Mouse (Mus musculus) c-Kit-negative CD71-positive TER-119-positive erythroid progenitor cells, embryonic 14.5 days (primary cell): ENCODE data around the gene Mafg.
"Not testable (repeated sequence)": the region's sequence is repeated elsewhere in the genome, so short reads cannot be mapped to it uniquely, and the experiment has no call there.

Experiments used
- DNase-seq: peaks from one replicate; pipeline ENCODE4 v3.0.0-alpha.2; 2013; ENCODE audit warnings: low read depth, low spot score

The Mafg gene

DNA sequence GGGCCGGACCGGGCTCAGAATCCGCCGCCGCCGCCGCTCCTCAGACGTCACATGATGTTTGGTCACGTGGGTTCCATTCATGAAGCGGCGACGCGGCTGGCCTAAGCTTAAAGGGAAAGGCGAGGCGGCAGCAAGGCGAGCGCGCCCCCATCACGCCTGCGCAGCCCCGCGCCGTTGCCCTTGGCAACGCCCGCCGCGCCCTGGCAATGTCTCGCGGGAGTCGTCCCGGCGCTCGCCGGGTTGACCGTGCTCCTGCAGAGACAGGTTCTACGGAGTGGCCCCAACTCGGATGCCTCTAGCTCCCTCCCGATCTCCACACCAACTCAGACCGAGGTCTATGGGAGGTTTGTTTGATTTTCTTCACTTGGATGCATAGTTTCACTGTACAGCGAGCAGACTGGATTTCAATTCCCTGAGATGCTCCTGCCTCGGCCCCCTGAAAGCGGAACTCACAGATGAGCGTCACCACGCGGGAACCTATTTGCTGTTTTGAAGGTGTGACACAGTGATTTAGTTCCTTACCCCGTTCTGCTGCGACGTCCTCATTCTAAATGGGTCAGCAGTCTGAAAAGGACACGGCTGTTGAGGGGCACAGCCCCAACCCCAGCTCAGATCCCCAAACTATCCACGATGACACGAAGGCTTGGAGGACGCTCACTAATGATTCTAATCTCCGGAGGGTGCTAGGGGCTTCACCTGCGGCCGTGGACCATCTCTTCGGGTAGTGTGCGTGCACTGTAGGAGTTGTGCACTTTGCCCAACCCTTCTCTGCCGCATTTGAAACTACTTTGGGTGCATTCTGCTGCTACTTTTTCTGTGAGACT lies at the start of gene Mafg:
Gene Mafg, minus strand, starts transcription at position 81 of the 824 bp plus-strand sequence.
- peak; percentile 91 for DNase-seq

DNA sequence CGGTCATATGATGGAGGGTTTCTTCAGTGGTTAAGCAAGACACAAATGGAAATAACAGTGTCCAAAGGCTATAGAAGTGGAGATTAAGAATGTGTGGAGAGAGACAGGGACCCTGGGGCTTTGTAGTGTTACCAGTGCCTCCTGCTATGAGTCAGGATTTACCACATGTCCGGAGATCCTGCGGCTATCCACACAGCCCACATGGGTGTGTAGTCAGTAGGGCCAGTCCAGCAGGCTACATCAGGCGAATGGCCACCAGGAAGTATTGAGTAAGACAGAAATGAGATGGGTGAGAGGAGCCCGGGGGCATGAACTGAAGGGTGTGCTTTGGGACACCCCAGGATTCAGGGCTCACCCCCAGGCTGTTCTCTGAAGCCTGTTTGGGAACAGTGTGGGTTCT lies 49.3 kb upstream of the Mafg start:
- no peak for DNase-seq

DNA sequence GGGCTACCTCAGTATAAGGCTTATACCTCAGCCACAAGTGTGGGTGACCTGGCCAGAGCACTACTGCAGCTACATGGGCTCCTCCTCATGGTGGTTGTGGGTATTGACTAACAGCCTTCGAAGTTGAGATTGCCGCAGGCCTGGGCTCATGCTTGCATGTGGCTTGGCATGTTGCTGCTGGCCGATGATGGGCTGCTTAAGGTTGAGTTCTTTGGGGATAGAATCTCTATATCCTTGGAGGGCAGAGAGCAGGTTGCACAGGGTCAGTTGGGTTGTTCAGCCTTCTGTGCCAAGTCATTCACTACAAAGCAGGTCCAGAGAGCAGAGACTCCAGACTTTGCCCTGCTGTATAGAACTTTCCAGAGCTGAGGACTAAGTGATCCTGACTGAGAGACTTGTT lies 46.5 kb upstream of the Mafg start:
- DNase-seq = no peak

DNA sequence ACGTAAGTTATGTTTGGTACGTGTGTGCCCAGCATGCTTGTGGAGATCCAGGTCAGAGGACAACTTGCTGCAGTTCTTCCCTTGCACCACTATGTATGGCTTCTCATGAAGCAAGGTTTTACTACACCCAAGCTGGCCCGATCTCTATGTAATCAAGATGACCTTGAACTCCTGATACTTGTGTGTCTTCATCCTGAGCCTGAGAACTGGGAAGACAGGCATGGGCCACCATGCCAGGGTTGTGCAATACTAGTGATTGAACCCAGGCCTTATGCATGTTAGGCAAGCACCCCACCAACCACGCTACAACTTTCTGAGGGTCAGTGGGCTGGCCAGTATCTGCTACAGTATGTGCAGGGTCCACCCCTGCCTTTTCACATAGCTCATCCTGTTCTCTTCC lies 43.6 kb upstream of the Mafg start:
- DNase-seq = no peak

DNA sequence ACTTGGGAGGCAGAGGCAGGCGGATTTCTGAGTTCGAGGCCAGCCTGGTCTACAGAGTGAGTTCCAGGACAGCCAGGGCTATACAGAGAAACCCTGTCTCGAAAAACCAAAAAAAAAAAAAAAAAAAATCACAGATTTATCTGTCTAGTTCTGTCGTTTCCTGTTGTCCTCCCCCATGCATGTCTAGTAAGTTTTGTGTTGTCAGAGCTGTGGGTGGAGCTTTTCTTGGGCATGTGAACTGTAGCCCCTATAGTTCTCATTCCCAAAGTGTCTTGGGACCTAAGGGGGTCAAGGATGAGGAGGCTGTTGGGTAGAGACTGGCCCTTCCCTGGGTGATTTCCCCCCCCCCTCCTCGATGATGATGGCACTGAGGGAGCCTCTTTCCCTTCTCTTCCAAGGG lies 42.5 kb upstream of the Mafg start:
- DNase-seq = not testable (repeated sequence)

DNA sequence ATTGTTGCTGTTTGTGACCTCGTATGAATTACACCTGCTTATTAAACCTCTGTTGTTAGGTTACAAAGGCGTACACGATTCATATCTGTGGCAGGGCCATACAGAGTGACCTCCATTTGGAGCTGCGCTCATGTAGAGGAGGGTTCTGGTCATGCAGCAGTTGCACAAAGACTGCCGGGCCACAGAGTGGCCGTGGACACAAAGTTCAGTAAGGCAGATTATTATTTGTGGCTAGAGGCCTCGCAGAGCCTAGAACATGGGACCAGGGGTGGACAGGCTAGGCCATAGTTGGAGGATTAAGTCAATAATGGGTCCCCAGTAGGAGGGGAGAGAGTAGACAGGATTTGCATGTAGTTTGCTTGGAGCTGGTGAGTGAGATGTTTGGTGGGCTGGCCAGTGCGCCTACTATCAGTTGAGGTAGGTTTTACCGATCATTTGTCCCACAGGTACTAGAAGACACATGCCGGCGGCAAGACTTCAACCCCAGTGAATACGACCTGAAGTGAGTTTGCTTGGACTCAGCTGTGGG lies 40.3 kb upstream of the Mafg start:
- DNase-seq = no peak

DNA sequence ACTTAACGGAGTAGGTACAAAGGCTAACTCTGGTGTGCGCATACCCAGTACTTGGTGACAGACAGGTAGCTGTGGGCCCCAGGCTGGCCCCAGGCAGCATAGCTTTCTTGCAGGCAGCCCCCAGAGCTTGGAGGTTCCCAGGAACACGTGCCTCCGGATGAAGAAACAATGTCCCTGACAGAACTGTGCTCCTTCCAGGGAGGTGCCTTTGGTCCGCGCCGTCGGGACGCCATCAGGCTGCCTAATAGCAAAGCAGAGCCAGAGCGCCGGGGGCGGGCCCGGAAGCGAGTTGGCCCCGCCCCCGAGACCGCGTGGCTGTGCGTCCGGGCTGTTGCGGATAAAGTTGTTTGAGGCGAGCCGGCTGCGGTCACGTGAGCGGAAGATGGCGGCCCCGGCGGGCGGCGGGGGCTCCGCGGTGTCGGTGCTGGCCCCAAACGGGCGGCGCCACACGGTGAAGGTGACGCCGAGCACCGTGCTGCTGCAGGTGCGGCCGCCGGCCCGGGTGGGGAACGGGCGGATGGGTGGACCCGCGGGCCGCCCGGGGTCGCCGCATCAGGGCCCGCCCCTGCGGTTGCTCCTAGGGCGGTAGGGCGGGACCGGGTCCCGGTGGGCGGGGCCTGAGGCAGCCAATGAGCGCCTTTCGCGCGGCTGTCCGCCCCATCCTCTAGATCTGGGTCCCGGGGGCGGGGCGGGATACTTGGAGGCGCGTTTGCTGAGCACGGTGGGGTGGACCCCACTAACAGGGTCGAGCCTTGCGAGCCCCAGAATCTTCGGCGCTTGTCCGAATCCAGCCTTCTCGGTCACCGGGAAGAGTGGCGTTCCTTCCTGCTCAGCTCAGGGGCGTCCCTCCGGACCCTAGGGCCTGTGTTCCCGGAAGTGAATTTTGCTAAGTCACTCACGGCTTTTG lies 39.5 kb upstream of the Mafg start, which contains the start of gene Aspscr1:
Gene Aspscr1, plus strand, starts transcription at position 287 of the 907 bp plus-strand sequence.
- DNase-seq = peak; percentile 91

DNA sequence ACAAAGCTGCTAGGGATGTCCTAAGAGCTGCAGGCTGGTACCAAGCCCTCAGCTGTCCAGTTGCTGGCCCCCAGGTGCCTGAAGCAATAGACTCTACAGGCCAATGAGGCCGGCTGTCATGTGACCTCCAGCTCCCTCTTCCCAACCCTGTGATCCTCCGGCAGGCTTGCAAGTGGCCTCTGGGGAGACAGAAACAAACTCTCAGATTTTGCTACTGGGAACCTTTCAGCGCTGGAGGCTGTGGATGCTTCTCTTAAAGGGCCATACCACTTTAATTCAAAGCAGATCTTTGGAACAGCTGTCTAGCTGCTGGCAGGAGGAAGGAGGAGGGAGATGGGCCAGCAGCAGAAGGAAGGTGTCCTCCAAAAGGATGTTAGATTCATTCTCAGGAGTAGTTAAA lies 33.2 kb upstream of the Mafg start:
- no peak for DNase-seq

DNA sequence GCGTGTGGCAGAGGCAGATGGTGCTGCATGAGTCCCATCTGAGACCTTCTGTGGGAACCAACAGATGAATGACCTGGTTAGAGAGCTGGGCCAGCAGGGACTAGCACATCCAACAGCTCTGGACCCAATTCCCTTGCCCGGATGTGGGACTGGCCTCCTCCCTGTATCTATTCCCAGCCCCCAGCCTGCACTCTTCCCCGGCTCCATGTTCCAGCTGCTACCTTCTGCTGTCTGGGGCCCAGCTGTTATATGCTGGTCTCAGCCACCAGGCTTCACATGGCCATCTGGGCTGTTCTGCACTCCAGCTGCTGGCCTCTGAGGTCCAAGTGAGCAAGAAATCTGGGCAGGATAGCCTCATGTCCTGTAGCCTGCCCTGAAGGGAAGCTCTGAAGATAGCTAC lies 32.0 kb upstream of the Mafg start:
- no peak for DNase-seq

DNA sequence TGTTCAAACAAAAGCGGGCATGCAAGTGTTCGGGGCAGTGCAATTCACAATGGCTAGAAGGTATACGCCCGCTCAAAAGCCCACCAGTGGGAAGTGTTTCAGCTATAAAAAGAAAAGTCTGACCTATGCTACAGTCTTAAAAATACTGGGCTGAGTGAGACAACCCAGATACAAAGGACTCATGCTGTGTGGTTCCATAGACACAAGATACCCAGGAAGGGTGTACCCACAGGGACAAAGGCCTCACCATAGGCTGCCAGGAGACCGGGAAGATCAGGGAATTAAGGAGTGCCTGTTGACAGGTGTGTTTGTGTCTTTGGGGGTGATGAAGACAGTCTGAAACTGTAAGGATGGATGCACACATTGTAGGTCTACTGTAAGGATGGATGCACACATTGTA lies 30.3 kb upstream of the Mafg start:
- no peak for DNase-seq

DNA sequence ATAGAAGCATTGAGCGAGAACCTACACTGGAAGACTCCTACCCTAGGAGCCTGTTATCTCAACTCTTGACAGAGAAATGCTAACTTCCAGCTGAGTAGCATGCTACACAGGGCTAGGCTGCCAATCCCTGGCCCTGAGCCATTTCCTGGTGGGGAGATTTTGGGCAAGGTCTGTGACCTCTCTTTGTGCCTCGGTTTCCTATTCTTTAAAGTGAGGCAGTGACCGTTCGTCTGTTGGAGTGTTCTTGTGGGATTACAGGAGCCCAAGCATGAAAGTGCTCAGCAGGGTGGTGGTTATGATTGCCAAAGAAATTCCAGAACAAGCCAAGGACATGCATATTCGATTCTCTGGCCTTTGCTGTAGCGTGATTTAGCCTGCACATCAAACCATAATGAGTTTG lies 29.4 kb upstream of the Mafg start:
- DNase-seq = no peak

DNA sequence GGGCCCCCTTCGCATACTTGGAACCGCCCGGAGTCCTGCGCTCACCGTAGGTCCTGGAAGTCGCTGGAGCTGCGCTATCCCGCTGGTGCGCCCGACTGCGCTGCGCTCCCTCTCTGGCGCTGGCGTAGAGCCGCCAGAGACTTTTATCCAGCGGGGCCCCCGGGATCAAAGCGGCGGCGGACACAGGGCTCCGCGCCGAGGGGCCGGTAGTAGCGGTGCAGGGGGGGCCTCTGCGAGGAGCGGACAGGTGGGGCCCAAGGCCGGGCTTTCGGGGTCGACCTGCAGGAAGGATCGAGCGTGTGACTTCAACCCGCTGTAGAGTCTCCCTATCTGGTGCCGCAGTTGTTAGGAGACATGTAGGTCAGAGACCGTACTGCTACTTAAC lies 27.7 kb upstream of the Mafg start, which contains the start of gene Notum:
Gene Notum, minus strand, starts transcription at position 100 of the 385 bp plus-strand sequence.
- DNase-seq = no peak

DNA sequence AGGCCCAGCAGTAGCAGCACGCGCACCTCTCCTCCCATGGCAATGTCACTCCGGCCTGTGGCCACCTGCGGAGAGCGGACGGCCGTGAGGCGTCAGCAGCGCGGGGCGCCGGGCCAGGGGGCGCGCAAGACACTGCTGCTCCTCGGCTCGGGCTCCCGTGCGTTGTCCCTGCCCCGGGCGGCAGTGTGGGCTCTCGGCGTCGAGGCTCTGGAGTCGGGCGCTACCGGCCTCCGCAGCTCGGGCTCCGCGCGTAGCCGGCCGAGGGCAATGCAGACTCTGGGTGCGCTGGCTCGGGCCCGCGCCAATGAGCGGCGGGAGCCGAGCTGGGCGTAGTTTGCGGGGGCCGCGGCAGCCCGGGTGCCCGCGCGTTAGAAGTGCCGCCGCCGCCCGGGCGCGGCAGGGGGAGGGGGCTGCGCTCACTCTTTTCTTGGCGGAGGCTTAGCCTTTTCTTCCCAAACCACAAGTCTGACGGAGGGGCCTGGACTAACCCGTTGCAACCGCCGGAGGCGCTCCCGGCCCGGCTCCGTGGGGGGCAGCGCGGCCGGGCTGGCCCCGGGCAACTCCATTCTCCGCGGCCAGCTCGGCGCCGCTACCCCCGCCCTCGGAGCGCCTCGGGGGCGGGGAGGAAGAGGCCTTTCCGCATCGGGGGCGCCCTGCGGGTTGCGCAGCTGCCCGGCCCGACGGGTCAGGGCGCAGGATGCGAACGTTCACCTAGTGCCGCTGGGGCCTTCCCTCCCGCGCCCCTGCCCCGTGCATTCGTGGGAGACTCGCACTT lies 27.1 kb upstream of the Mafg start:
- DNase-seq = no peak

DNA sequence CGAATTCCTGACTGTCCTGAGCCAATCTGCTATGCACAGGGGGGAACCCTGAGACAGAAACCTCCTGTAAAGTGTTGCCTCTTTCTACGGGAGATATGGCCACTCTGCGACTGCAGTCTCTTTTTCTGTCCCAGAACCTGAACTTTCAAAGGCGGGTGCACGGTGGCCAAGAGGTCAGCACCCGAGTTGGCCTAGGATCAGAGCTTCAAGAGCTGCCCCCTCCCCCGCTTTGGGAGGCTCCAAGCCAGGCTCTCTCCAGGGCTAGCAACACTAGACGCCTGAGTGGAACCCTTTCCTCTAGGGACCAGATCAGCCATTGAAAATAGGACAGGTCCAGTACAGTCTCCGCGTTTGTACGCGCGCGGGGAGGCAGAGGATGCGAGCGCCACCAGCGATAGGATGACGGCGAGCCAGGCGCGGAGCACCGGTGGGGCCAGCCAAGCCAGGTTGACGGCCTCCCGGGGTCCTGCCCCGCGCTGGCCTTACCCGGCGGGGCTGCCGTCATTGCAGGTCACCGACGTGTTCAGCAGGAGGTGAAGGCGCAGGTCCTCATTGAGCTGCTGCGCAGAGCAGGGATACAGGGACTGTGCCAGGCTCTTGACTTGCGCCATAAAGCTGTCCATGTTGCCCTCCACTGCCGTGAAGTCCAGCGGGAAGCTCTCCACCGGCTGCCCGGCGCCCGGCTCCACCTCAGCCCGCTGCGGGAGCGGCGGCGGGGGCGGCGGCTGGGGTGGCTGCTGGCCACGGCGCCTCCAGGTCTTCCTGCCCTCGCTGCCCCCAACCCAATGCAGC lies 26.3 kb upstream of the Mafg start:
- no peak for DNase-seq

DNA sequence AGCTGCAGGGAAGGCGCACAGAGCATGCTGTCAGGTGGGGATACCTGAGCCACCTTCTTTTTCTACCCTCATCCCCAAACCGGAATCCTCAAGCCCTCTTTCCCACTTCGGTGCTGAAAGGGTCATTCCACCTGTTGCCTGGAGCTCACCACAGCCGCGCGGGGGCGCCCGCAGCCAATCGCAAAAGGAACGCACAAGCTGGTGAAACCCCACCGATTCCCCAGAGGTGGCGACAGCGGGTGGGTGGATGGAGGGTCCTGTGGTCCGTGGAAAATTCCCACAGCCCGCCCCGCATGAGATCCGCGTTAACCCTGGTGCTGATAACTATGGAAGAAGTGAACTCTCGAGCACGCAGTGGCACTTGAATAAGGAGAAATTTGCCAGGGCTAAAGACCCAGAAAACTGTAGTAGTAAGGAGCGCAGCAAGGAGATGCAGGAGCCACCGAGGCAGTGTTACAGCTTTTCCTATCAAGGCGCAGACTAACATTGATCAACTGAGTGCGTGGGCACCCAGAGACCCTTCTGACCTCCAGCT lies 25.5 kb upstream of the Mafg start:
- DNase-seq = no peak

DNA sequence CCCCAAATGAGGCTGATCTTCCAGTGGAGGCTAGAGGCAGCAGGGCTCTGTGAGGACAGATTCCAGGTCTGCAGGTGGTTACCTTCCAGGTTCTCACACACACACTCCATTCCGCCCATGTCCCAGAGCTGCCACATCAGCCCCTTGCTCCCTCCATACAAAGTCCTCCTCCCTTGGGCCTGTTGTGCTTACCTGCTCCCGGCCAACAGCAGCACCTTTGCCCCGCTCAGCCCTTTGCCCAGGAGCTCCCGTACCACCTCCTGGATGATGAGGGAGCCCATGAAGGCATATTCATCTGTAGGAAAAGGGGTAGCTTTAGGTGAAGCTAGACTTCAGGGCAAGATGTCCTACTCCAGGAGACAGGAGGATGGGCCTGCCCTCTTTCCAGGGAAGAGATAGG lies 23.9 kb upstream of the Mafg start:
- no peak for DNase-seq

DNA sequence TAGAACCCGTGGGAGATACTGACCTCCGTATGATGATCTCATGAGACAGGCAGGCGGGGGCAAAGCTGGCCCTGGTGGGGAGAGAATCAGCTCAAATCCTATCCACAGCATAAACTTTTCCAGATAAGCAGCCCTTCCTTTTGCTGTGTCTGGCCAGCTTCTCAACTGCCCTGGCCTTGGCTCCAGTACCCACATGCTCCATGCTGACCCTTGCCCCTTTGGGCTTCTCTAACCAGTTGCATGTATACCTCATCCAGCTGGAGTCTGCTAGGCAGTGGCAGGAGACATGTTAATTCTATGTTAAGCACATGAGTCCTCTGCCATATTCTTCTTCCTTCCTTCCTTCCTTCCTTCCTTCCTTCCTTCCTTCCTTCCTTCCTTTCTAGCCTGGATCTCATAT lies 21.3 kb upstream of the Mafg start:
- DNase-seq = no peak

DNA sequence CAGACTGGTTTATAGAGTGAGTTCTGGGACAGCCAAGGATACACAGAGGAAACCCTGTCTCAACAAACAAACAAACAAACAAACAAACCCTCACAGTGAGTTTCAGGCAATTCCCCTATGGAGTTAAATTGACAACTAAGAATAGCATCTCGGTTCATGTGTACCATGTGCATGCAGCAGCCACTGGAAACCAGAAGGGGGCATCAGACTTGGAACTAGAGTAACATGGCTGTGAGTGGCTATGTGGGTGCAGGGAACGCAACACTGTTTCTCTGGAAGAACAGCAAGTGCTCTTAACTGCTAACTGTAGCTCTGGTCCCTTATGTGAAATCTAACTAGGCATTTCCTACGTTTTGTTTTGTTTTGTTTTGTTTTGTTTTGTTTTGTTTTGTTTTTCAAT lies 18.5 kb upstream of the Mafg start:
- no peak for DNase-seq

DNA sequence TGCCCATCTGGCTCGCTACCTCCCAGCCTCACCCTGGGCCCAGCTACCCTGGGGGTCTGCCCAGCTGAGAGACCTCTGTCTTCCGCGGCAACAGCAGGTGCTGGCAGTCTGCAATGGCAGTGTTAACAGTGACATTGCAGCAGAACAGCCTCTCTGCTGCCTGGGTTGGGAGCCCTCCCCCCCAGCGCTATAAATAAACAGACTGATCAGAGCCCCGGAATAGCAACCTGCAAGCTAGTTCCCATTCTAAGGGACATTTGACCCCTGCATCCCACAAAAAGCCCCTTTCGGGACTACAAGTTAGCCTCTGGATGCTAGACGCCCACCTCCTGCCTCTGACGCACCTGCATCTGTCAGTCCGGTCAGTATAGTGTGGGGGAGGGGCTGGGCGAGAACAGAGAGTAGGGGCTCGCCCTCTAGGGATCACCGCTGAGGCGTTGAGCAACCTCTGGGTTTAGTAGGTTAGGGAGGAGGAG lies 14.6 kb upstream of the Mafg start, which contains the start of gene Myadml2:
Gene Myadml2, minus strand, starts transcription at position 158 of the 476 bp plus-strand sequence.
- DNase-seq = no peak
